In the genomic region with DNA sequence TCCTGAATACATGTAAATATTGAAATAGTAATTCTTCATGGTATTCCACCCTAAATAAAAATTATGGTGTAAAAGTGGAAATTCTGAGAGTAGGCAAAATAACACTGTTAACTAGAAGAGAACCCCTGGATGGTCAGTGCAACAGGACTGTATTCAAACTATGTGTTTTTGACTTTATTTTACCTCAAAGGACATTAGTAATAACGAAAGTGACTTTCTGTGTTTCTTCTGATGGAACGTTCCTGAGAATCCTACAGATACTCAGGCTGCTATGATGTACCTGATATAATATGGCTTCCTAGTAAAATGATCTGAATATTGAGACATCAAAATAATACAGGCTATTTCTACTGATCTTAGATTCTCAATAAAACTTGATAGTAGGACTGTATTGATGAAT, we compare ENCODE assay signal across 25 mouse cellular contexts.
"Had no signal": no experiment of that assay in that cellular context is flagged by ENCODE, and none has a peak within 500 bp of the region (broad histone marks: within the 10 kb centered on the region; RNA-seq: fewer than 3 reads in every experiment).

No protein-coding gene starts in this region.

- DNase-seq: cerebellum, adult 9-10 months; cerebellum, adult 9-11 months; cerebellum, postnatal 10 days; cerebellum, postnatal 14 days; cerebellum, postnatal 25 days; cerebellum, postnatal 36 days; embryo, embryonic 11 days; forebrain, postnatal 0 days; gastrocnemius, adult 2 months; gastrocnemius, postnatal 10 days; gastrocnemius, postnatal 14 days; gastrocnemius, postnatal 25 days; gastrocnemius, postnatal 36 days; heart, adult 11 months; heart, adult 18-20 months; heart, adult 2 months had no signal

- H3K9ac ChIP-seq: embryonic facial prominence, embryonic 12.5 days; embryonic facial prominence, embryonic 13.5 days; embryonic facial prominence, embryonic 15.5 days; forebrain, embryonic 12.5 days; forebrain, embryonic 13.5 days; forebrain, embryonic 15.5 days; forebrain, postnatal 0 days had no signal

- H3K27ac ChIP-seq: embryonic facial prominence, embryonic 10.5 days; embryonic facial prominence, embryonic 12.5 days; embryonic facial prominence, embryonic 13.5 days; embryonic facial prominence, embryonic 15.5 days; forebrain, embryonic 10.5 days; forebrain, embryonic 12.5 days; forebrain, embryonic 13.5 days; forebrain, embryonic 15.5 days; gastrocnemius, adult 2 months; heart, adult 2 months had no signal

- H3K4me3 ChIP-seq: embryonic facial prominence, embryonic 10.5 days; embryonic facial prominence, embryonic 12.5 days; embryonic facial prominence, embryonic 13.5 days; embryonic facial prominence, embryonic 15.5 days; erythroblast, embryonic 14.5 days; forebrain, embryonic 10.5 days; forebrain, embryonic 12.5 days; forebrain, embryonic 13.5 days; forebrain, embryonic 15.5 days; gastrocnemius, adult 2 months; heart, adult 2 months had no signal

- H3K36me3 ChIP-seq: embryonic facial prominence, embryonic 10.5 days; embryonic facial prominence, embryonic 12.5 days; embryonic facial prominence, embryonic 13.5 days; embryonic facial prominence, embryonic 15.5 days; forebrain, embryonic 10.5 days; forebrain, embryonic 12.5 days; forebrain, embryonic 15.5 days had no signal

- H3K9me3 ChIP-seq: embryonic facial prominence, embryonic 10.5 days; embryonic facial prominence, embryonic 12.5 days; embryonic facial prominence, embryonic 13.5 days; embryonic facial prominence, embryonic 15.5 days; forebrain, embryonic 10.5 days; forebrain, embryonic 12.5 days; forebrain, embryonic 13.5 days; forebrain, embryonic 15.5 days had no signal

- H3K27me3 ChIP-seq: embryonic facial prominence, embryonic 12.5 days; embryonic facial prominence, embryonic 13.5 days; embryonic facial prominence, embryonic 15.5 days; forebrain, embryonic 12.5 days; forebrain, embryonic 13.5 days; forebrain, embryonic 15.5 days had no signal

- H3K4me2 ChIP-seq: embryonic facial prominence, embryonic 12.5 days; embryonic facial prominence, embryonic 13.5 days; embryonic facial prominence, embryonic 15.5 days; forebrain, embryonic 12.5 days; forebrain, embryonic 13.5 days; forebrain, embryonic 15.5 days had no signal

- H3K4me1 ChIP-seq: embryonic facial prominence, embryonic 10.5 days; embryonic facial prominence, embryonic 12.5 days; embryonic facial prominence, embryonic 13.5 days; embryonic facial prominence, embryonic 15.5 days; forebrain, embryonic 10.5 days; forebrain, embryonic 12.5 days; forebrain, embryonic 13.5 days; forebrain, embryonic 15.5 days had no signal
